27 mouse cellular contexts compared by ENCODE assay signal in the genomic region with DNA sequence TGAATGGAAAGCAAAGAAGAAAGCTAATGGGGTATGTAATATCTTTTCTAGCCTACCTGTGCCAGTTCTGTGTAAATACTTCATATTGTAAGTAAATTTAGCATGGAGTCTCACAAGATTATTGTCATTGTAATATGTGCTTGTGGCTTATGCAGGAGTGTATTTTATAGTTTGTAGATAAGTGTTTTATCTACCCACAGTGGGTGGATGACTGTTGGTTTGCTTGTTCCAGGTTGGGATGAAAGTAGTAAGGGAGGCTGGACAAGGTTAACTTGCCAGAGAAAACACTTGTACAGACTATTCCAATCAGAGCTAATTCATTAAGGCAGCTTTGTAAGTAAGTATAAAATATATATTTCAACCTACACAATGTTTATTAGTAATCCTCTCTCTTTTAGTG.
"Had no signal": no experiment of that assay in that cellular context is flagged by ENCODE, and none has a peak within 500 bp of the region (broad histone marks: within the 10 kb centered on the region; RNA-seq: fewer than 3 reads in every experiment).

No protein-coding gene starts in this region.

- H3K27ac ChIP-seq: limb, embryonic 10.5 days; limb, embryonic 12.5 days; limb, embryonic 13.5 days; limb, embryonic 15.5 days; liver, embryonic 12.5 days; liver, embryonic 13.5 days; liver, embryonic 14.5 days; liver, embryonic 15.5 days; lung, embryonic 15.5 days; macrophage; midbrain, embryonic 10.5 days; midbrain, embryonic 12.5 days; midbrain, embryonic 13.5 days; midbrain, embryonic 15.5 days; neural tube, embryonic 12.5 days had no signal

- H3K4me1 ChIP-seq: limb, embryonic 10.5 days; limb, embryonic 12.5 days; limb, embryonic 13.5 days; limb, embryonic 15.5 days; lung, embryonic 15.5 days; midbrain, embryonic 10.5 days; midbrain, embryonic 12.5 days; midbrain, embryonic 13.5 days; midbrain, embryonic 15.5 days; neural tube, embryonic 12.5 days had no signal

- H3K9ac ChIP-seq: limb, embryonic 12.5 days; limb, embryonic 13.5 days; limb, embryonic 15.5 days; liver, embryonic 12.5 days; liver, embryonic 13.5 days; liver, embryonic 14.5 days; liver, embryonic 15.5 days; liver, postnatal 0 days; lung, embryonic 14.5 days; lung, embryonic 15.5 days; midbrain, embryonic 12.5 days; midbrain, embryonic 13.5 days; midbrain, embryonic 15.5 days; neural tube, embryonic 12.5 days had no signal

- H3K27me3 ChIP-seq: limb, embryonic 12.5 days; limb, embryonic 13.5 days; limb, embryonic 15.5 days; liver, embryonic 12.5 days; liver, embryonic 13.5 days; liver, embryonic 15.5 days; lung, embryonic 15.5 days; megakaryocyte, embryonic 14.5 days; midbrain, embryonic 12.5 days; midbrain, embryonic 13.5 days; midbrain, embryonic 15.5 days; neural tube, embryonic 12.5 days had no signal

- DNase-seq: left cerebral cortex, postnatal 4 days; liver; liver, embryonic 13.5 days; liver, postnatal 0 days; lung, adult 18-20 months; lung, adult 2 months; lung, embryonic 14.5 days; lung, postnatal 10 days; lung, postnatal 14 days; lung, postnatal 4 days; midbrain, embryonic 14.5 days had no signal

- H3K4me3 ChIP-seq: limb, embryonic 10.5 days; limb, embryonic 12.5 days; limb, embryonic 13.5 days; limb, embryonic 15.5 days; liver, embryonic 12.5 days; liver, embryonic 13.5 days; liver, embryonic 15.5 days; lung, embryonic 15.5 days; megakaryocyte, embryonic 14.5 days; midbrain, embryonic 10.5 days; midbrain, embryonic 12.5 days; midbrain, embryonic 13.5 days; midbrain, embryonic 15.5 days; myocyte; neural tube, embryonic 12.5 days had no signal

- H3K9me3 ChIP-seq: limb, embryonic 10.5 days; limb, embryonic 12.5 days; limb, embryonic 13.5 days; limb, embryonic 15.5 days; liver, embryonic 12.5 days; liver, embryonic 13.5 days; liver, embryonic 15.5 days; lung, embryonic 15.5 days; megakaryocyte, embryonic 14.5 days; midbrain, embryonic 10.5 days; midbrain, embryonic 12.5 days; midbrain, embryonic 13.5 days; midbrain, embryonic 15.5 days; neural tube, embryonic 12.5 days had no signal
